16 mouse cellular contexts compared by ENCODE assay signal in genomic region chr1:191414432-191414831, GRCm38 (mm10). TPM values are rescaled to one million over a fixed set of nuclear protein-coding genes. Genes with fewer than 3 reads are reported as not detected.
DNase-seq lines count a peak whose midpoint lies in the region; ATAC-seq and TF ChIP-seq lines count a peak whose summit lies in the region.
"Had no signal": no experiment of that assay in that cellular context is flagged by ENCODE, and none has a peak within 500 bp of the region (broad histone marks: within the 10 kb centered on the region; RNA-seq: fewer than 3 reads in every experiment).

No protein-coding gene starts in this region.

- H3K4me1 ChIP-seq in G1E (ENCODE audit: insufficient read depth, low read depth, low read length): peaks cover 4% of the 10 kb centered on the region
- peaks cover 37% of the 10 kb centered on the region for H3K4me1 ChIP-seq in liver, postnatal 0 days (ENCODE audit: insufficient read depth)
- H3K4me1 ChIP-seq in hindbrain, embryonic 14.5 days (replicated peaks; ENCODE audit: control insufficient read depth, insufficient read depth, low read length): no peaks in the 10 kb centered on the region
- H3K4me1 ChIP-seq: midbrain, embryonic 13.5 days had no signal

- DNase-seq in layer of hippocampus, adult 11-12 months (ENCODE audit: low spot score): peak; percentile 53
- no peak for DNase-seq in layer of hippocampus, postnatal 25 days (ENCODE audit: extremely low spot score in 1 of 2, low spot score in 1 of 2)
- no peak for DNase-seq in G1E (ENCODE audit: low spot score)
- DNase-seq in frontal cortex, postnatal 10 days (ENCODE audit: low spot score in 2 of 2): peak; percentile 21 to 33
- no peak for DNase-seq in liver, postnatal 0 days
- no peak for DNase-seq in hindbrain, embryonic 14.5 days (ENCODE audit: low spot score)
- no peak for DNase-seq in urinary bladder, postnatal 25 days (ENCODE audit: low spot score)
- no peak for DNase-seq in retina, postnatal 1 day
- DNase-seq: adrenal gland, postnatal 14 days; heart, adult 2 months; heart, postnatal 14 days; lung, postnatal 14 days; thymus, postnatal 25 days had no signal

- H3K4me3 ChIP-seq in G1E (ENCODE audit: low read depth, low read length): no peak overlapping the region
- H3K4me3 ChIP-seq in liver, postnatal 0 days (ENCODE audit: low read depth, low read length): no peak overlapping the region
- H3K4me3 ChIP-seq in hindbrain, embryonic 14.5 days (replicated peaks; ENCODE audit: low read length): no peak overlapping the region
- H3K4me3 ChIP-seq: heart, adult 2 months; limb, embryonic 15.5 days; midbrain, embryonic 13.5 days had no signal

- peak overlapping the region; percentile 56; the same call in 1 of the 2 replicates for H3K27ac ChIP-seq in liver, postnatal 0 days (ENCODE audit: low read depth)
- H3K27ac ChIP-seq in hindbrain, embryonic 14.5 days: no peak overlapping the region
- H3K27ac ChIP-seq: heart, adult 2 months; limb, embryonic 15.5 days; midbrain, embryonic 13.5 days had no signal

- no peak for TF ChIP-seq CTCF in G1E (IDR thresholded peaks at IDR 0.05; ENCODE audit: low read depth, low read length)
- no peak for TF ChIP-seq CTCF in liver, postnatal 0 days (IDR thresholded peaks at IDR 0.05; ENCODE audit: low read depth)

- no peak overlapping the region for H3K4me2 ChIP-seq in liver, postnatal 0 days (ENCODE audit: low read depth, low read length)
- H3K4me2 ChIP-seq in hindbrain, embryonic 14.5 days (replicated peaks): no peak overlapping the region
- H3K4me2 ChIP-seq: limb, embryonic 15.5 days; midbrain, embryonic 13.5 days had no signal

- peaks cover 44% of the 10 kb centered on the region for H3K27me3 ChIP-seq in G1E (ENCODE audit: insufficient read depth, low read length)
- no peaks in the 10 kb centered on the region for H3K27me3 ChIP-seq in liver, postnatal 0 days (ENCODE audit: insufficient read depth, low read length)
- H3K27me3 ChIP-seq in hindbrain, embryonic 14.5 days (ENCODE audit: control insufficient read depth, insufficient read depth, low read length): no peaks in the 10 kb centered on the region
- H3K27me3 ChIP-seq: limb, embryonic 15.5 days; midbrain, embryonic 13.5 days had no signal

- peak; percentile 45; the same call in 1 of the 2 replicates for ATAC-seq in G1E (ENCODE audit: extremely low read depth, insufficient number of reproducible peaks, low FRiP score, poor library complexity, severe bottlenecking)
- ATAC-seq in liver, postnatal 0 days: no peak
- no peak for ATAC-seq in hindbrain, embryonic 14.5 days (ENCODE audit: low FRiP score)
- ATAC-seq: inflammation-experienced regulatory T-cells, adult 6 months; midbrain, embryonic 13.5 days had no signal

- TF ChIP-seq EP300 in liver, postnatal 0 days (IDR thresholded peaks at IDR 0.05; ENCODE audit: low read depth): no peak

- 53% methylated on average over 6 of the region's 6 CpGs for WGBS in liver, postnatal 0 days (ENCODE audit: insufficient replicate concordance)
- 82% methylated on average over 6 of the region's 6 CpGs for WGBS in hindbrain, embryonic 14.5 days

- no peaks in the 10 kb centered on the region for H3K36me3 ChIP-seq in G1E (replicated peaks)
- no peaks in the 10 kb centered on the region for H3K36me3 ChIP-seq in liver, postnatal 0 days (replicated peaks; ENCODE audit: insufficient read depth, low read length)
- no peaks in the 10 kb centered on the region for H3K36me3 ChIP-seq in hindbrain, embryonic 14.5 days (replicated peaks; ENCODE audit: control insufficient read depth, insufficient read depth)
- H3K36me3 ChIP-seq: limb, embryonic 15.5 days; midbrain, embryonic 13.5 days had no signal

- H3K9me3 ChIP-seq in G1E (replicated peaks): no peaks in the 10 kb centered on the region
- H3K9me3 ChIP-seq in liver, postnatal 0 days (ENCODE audit: low read length): no peaks in the 10 kb centered on the region
- no peaks in the 10 kb centered on the region for H3K9me3 ChIP-seq in hindbrain, embryonic 14.5 days (ENCODE audit: control insufficient read depth, low read length)
- H3K9me3 ChIP-seq: limb, embryonic 15.5 days; midbrain, embryonic 13.5 days had no signal

- H3K9ac ChIP-seq in liver, postnatal 0 days (replicated peaks): no peak overlapping the region
- H3K9ac ChIP-seq in hindbrain, embryonic 14.5 days: no peak overlapping the region
- H3K9ac ChIP-seq: limb, embryonic 15.5 days; midbrain, embryonic 13.5 days had no signal

RNA-seq across cellular contexts. Expression of gene Ppp2r5a, which starts 11.4 kb away (rescaled TPM):
- total RNA-seq in layer of hippocampus, postnatal 25 days (2021): 10 to 100 TPM; 69.3 to 70.9 TPM
- total RNA-seq in G1E (2014; fragmentation: Nextera tagmentation) (133 and 147 TPM in 2 replicates), G1E (2017) (133 and 142 TPM in 2 replicates)
- polyA plus RNA-seq in G1E (2012): 45.1 and 56.2 TPM in 2 replicates
- polyA plus RNA-seq in liver, postnatal 0 days (2015; fragmentation: Nextera tagmentation; extraction: Ambion mirVana): 27.1 and 30.7 TPM in 2 replicates
- 12.6 and 14.4 TPM in 2 replicates for polyA plus RNA-seq in hindbrain, embryonic 14.5 days (2014; fragmentation: Nextera tagmentation; extraction: Ambion mirVana)

Comparison
In these comparisons a context has a peak if more than half of its experiments do, and no peak if none do; other contexts are left out.
1. DNase-seq: peak in layer of hippocampus, adult 11-12 months (single experiment) and frontal cortex, postnatal 10 days (2 of 2); none in layer of hippocampus, postnatal 25 days (0 of 2), G1E (single experiment), liver, postnatal 0 days (single experiment), hindbrain, embryonic 14.5 days (single experiment), urinary bladder, postnatal 25 days (single experiment) and retina, postnatal 1 day (single experiment).